Comparison of ENCODE assay signal across 25 mouse cellular contexts in the genomic region with DNA sequence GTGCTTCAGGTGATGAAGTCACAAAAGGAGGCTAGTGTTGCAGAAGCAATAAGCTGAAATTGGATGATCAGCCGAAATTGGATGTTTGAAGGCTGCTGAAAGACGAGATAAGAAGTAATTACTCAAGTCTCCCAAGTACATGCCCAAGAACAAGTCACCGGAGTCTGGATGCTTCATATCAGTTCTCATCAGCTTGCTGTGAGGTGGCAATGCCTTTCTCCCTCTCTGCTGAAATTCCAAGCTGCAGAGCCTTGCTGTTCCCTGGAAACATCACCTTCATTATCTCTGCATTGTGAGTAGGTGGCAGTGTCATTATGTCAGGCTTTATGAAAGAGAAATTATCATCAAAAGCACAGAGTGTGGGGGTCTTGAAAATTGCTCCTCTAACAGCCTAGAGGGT.
"Had no signal": no experiment of that assay in that cellular context is flagged by ENCODE, and none has a peak within 500 bp of the region (broad histone marks: within the 10 kb centered on the region; RNA-seq: fewer than 3 reads in every experiment).

No protein-coding gene starts in this region.

- ATAC-seq: hindbrain, postnatal 0 days; intestine, embryonic 16.5 days; liver, embryonic 12.5 days had no signal

- H3K4me1 ChIP-seq: heart, embryonic 10.5 days; heart, embryonic 13.5 days; heart, embryonic 15.5 days; hindbrain, embryonic 13.5 days; hindbrain, embryonic 15.5 days; kidney, embryonic 15.5 days; limb, embryonic 13.5 days; limb, embryonic 15.5 days; liver, embryonic 12.5 days had no signal

- H3K9me3 ChIP-seq: heart, embryonic 10.5 days; heart, embryonic 13.5 days; heart, embryonic 15.5 days; hindbrain, embryonic 13.5 days; hindbrain, embryonic 15.5 days; kidney, embryonic 15.5 days; limb, embryonic 13.5 days; limb, embryonic 15.5 days; liver, embryonic 12.5 days had no signal

- H3K9ac ChIP-seq: heart, embryonic 13.5 days; heart, embryonic 15.5 days; hindbrain, embryonic 13.5 days; hindbrain, embryonic 15.5 days; kidney, embryonic 15.5 days; limb, embryonic 13.5 days; limb, embryonic 15.5 days; liver, embryonic 12.5 days had no signal

- H3K4me2 ChIP-seq: heart, embryonic 13.5 days; heart, embryonic 15.5 days; hindbrain, embryonic 13.5 days; hindbrain, embryonic 15.5 days; kidney, embryonic 15.5 days; limb, embryonic 13.5 days; limb, embryonic 15.5 days; liver, embryonic 12.5 days had no signal

- H3K27ac ChIP-seq: heart, embryonic 10.5 days; heart, embryonic 13.5 days; heart, embryonic 15.5 days; hindbrain, embryonic 13.5 days; hindbrain, embryonic 15.5 days; hindbrain, postnatal 0 days; kidney, embryonic 15.5 days; kidney, postnatal 0 days; limb, embryonic 13.5 days; limb, embryonic 15.5 days; liver, embryonic 12.5 days had no signal

- H3K4me3 ChIP-seq: heart, embryonic 10.5 days; heart, embryonic 13.5 days; heart, embryonic 15.5 days; hindbrain, embryonic 13.5 days; hindbrain, embryonic 15.5 days; kidney, embryonic 15.5 days; limb, embryonic 13.5 days; limb, embryonic 15.5 days; liver, embryonic 12.5 days had no signal

- H3K36me3 ChIP-seq: heart, embryonic 10.5 days; heart, embryonic 13.5 days; heart, embryonic 15.5 days; hindbrain, embryonic 13.5 days; hindbrain, embryonic 15.5 days; kidney, embryonic 15.5 days; limb, embryonic 13.5 days; limb, embryonic 15.5 days; liver, embryonic 12.5 days had no signal

- DNase-seq: gastrocnemius, postnatal 14 days; gastrocnemius, postnatal 36 days; heart, adult 18-20 months; heart, postnatal 14 days; heart, postnatal 36 days; kidney, adult 11 months; kidney, adult 2 months; kidney, adult 9 months; kidney, postnatal 14 days; kidney, postnatal 36 days; layer of hippocampus, adult 9-11 months; layer of hippocampus, postnatal 36 days; left cerebral cortex, postnatal 4 days had no signal

- H3K27me3 ChIP-seq: heart, embryonic 13.5 days; heart, embryonic 15.5 days; hindbrain, embryonic 13.5 days; hindbrain, embryonic 15.5 days; kidney, embryonic 15.5 days; limb, embryonic 13.5 days; limb, embryonic 15.5 days; liver, embryonic 12.5 days had no signal
